Mouse (Mus musculus) heart, postnatal 0 days (tissue): ENCODE measurements around the gene Col4a2. TPM values are rescaled to one million over a fixed set of nuclear protein-coding genes. Genes with fewer than 3 reads are reported as not detected.

Source experiments
- ATAC-seq: fragments of 200-750 bp; cut with Nextera tagmentation; 2 replicates; pipeline ENCODE4 v1.8.0; 2017; ENCODE audit warnings: low read depth, moderate number of reproducible peaks, moderate library complexity; ENCODE audit not compliant: insufficient read depth
- DNase-seq: peaks from one replicate; pipeline ENCODE4 v3.0.0-alpha.2; 2016; ENCODE audit warnings: low spot score
- H3K27ac ChIP-seq: fragments of 300-500 bp; sonication (generic); 2 replicates; pipeline ENCODE4 v1.5.1; 2014; ENCODE audit warnings: low read depth, mild to moderate bottlenecking
- H3K27me3 ChIP-seq: fragments of 300-500 bp; sonication (generic); 2 replicates; pipeline ENCODE4 v1.6.1; 2014; ENCODE audit warnings: low read length, mixed read lengths; ENCODE audit not compliant: control insufficient read depth, insufficient read depth
- H3K36me3 ChIP-seq: fragments of 300-500 bp; sonication (generic); replicated peaks from 2 replicates; pipeline ENCODE4 v1.6.1; 2014; ENCODE audit warnings: low read length, mixed read lengths; ENCODE audit not compliant: control insufficient read depth, insufficient read depth
- H3K4me1 ChIP-seq: fragments of 300-500 bp; sonication (generic); 2 replicates; pipeline ENCODE4 v1.6.1; 2014; ENCODE audit warnings: antibody characterized with exemption; ENCODE audit not compliant: control insufficient read depth, insufficient read depth
- H3K4me2 ChIP-seq: fragments of 300-500 bp; sonication (generic); 2 replicates; pipeline ENCODE4 v1.6.1; 2014; ENCODE audit warnings: low read depth, mild to moderate bottlenecking, low read length, moderate library complexity
- H3K4me3 ChIP-seq: fragments of 300-500 bp; sonication (generic); 2 replicates; pipeline ENCODE4 v1.5.1; 2014; ENCODE audit warnings: low read depth, low read length
- H3K9ac ChIP-seq: fragments of 300-500 bp; sonication (generic); replicated peaks from 2 replicates; pipeline ENCODE4 v1.6.1; 2014; ENCODE audit warnings: low read depth, low read length, mixed read lengths
- H3K9me3 ChIP-seq: fragments of 300-500 bp; sonication (generic); replicated peaks from 2 replicates; pipeline ENCODE4 v1.6.1; 2016; ENCODE audit warnings: low read length; ENCODE audit not compliant: control insufficient read depth
- CTCF ChIP-seq: IDR thresholded peaks from 2 replicates; pipeline ENCODE4 v1.5.1; 2016; ENCODE audit warnings: antibody characterized with exemption, control low read depth, low read depth
- EP300 ChIP-seq: IDR thresholded peaks from 2 replicates; pipeline ENCODE4 v1.6.1; 2016; ENCODE audit warnings: antibody characterized with exemption, low read depth
- WGBS: fragments of 180-500 bp; shearing (Covaris S2); extraction: QIAGEN DNeasy Blood & Tissue Kit; methylation state at CpG from one replicate; pipeline ENCODE4 v1.1.7; 2014; 5-methylcytosine and 5-hydroxymethylcytosine counted together
- polyA plus RNA-seq: library from polyadenylated mRNA; unstranded; fragments of >200 nt; fragmentation: Nextera tagmentation; extraction: Ambion mirVana; gene quantifications from 2 replicates; pipeline ENCODE4 v1.2.1, GENCODE M21; 2015
- total RNA-seq: library from RNA; depleted of rRNA; stranded (reverse); fragments of >200 nt; gene quantifications from 2 replicates; pipeline ENCODE4 v1.2.3, GENCODE M21; 2014; ENCODE audit warnings: low replicate concordance

The Col4a2 gene
- total and polyA plus RNA-seq, 2 experiments from 2014 or later, result 98.5 to 315 TPM

- H3K9ac ChIP-seq, result peak overlapping the region; percentile 38; the same call in 1 of the 2 replicates
- H3K4me1 ChIP-seq, result peaks cover 70% of the 10 kb centered on the region
- TF ChIP-seq EP300 (no peak), CTCF (no peak)
- WGBS, result 72% methylated on average over 10 of the region's 10 CpGs
- H3K36me3 ChIP-seq, result peaks cover 15% of the 10 kb centered on the region; the same call in 1 of the 2 replicates
- H3K4me2 ChIP-seq, result peak overlapping the region; percentile 27; the same call in 1 of the 2 replicates
- no peak for ATAC-seq
- no peak overlapping the region for H3K4me3 ChIP-seq
- peak overlapping the region; percentile 89 for H3K27ac ChIP-seq
- H3K27me3 ChIP-seq, result no peaks in the 10 kb centered on the region
- no peak for DNase-seq
- H3K9me3 ChIP-seq, result no peaks in the 10 kb centered on the region
Observed at GRCm38 (mm10) chr8:11296282-11296943, 16.2 kb upstream of the Col4a2 start.

GRCm38 (mm10) chr8:11297141-11297838 lies 15.3 kb upstream of the Col4a2 start:
- DNase-seq (peak; percentile 67), ATAC-seq (peak; percentile 79)
- H3K4me3 ChIP-seq, result no peak overlapping the region
- peak overlapping the region; percentile 89 for H3K27ac ChIP-seq
- no peaks in the 10 kb centered on the region for H3K27me3 ChIP-seq
- H3K9ac ChIP-seq, result peak overlapping the region; percentile 38; the same call in 1 of the 2 replicates
- H3K4me2 ChIP-seq, result peak overlapping the region; percentile 27; the same call in 1 of the 2 replicates
- TF ChIP-seq CTCF (no peak), EP300 (peak; percentile 91)
- peaks cover 70% of the 10 kb centered on the region for H3K4me1 ChIP-seq
- no peaks in the 10 kb centered on the region for H3K9me3 ChIP-seq
- H3K36me3 ChIP-seq, result peaks cover 18% of the 10 kb centered on the region; the same call in 1 of the 2 replicates
- WGBS, result 24% methylated on average over 8 of the region's 8 CpGs

- Histone ChIP-seq H3K9ac (0 out of 2 replicates have a peak overlapping the region, but pooled peaks have one; percentile 20), H3K4me2 (no peak overlapping the region)
- no peak for ATAC-seq
Observed at GRCm38 (mm10) chr8:11298531-11299316, 13.9 kb upstream of the Col4a2 start.

GRCm38 (mm10) chr8:11299317-11299602 lies 13.3 kb upstream of the Col4a2 start:
- DNase-seq (no peak), ATAC-seq (no peak)
- Histone ChIP-seq H3K4me1 (peaks cover 68% of the 10 kb centered on the region), H3K9ac (no peak overlapping the region), H3K27ac (peak overlapping the region; percentile 89), H3K36me3 (peaks cover 15% of the 10 kb centered on the region), H3K9me3 (no peaks in the 10 kb centered on the region), H3K27me3 (no peaks in the 10 kb centered on the region), H3K4me2 (no peak overlapping the region), H3K4me3 (no peak overlapping the region)
- WGBS, result 62% methylated on average over 3 of the region's 3 CpGs
- TF ChIP-seq EP300 (no peak), CTCF (no peak)

More at GRCm38 (mm10) chr8:11298531-11299316, 13.9 kb upstream of the Col4a2 start:
- no peak for DNase-seq
- 37% methylated on average over 12 of the region's 12 CpGs for WGBS
- no peaks in the 10 kb centered on the region for H3K9me3 ChIP-seq
- TF ChIP-seq EP300 (no peak), CTCF (no peak)
- H3K36me3 ChIP-seq, result peaks cover 15% of the 10 kb centered on the region
- peaks cover 73% of the 10 kb centered on the region for H3K4me1 ChIP-seq
- H3K4me3 ChIP-seq, result no peak overlapping the region
- H3K27me3 ChIP-seq, result no peaks in the 10 kb centered on the region
- peak overlapping the region; percentile 89 for H3K27ac ChIP-seq

GRCm38 (mm10) chr8:11300436-11300835 lies 12.2 kb upstream of the Col4a2 start:
- no peak overlapping the region for H3K9ac ChIP-seq
- H3K4me1 ChIP-seq, result peaks cover 59% of the 10 kb centered on the region
- no peak overlapping the region for H3K4me2 ChIP-seq
- DNase-seq (no peak), ATAC-seq (no peak)
- TF ChIP-seq CTCF, result no peak
- TF ChIP-seq EP300, result no peak
- H3K27ac ChIP-seq, result peak overlapping the region; percentile 89; the same call in 1 of the 2 replicates
- WGBS, result 60% methylated on average over 8 of the region's 8 CpGs
- peaks cover 16% of the 10 kb centered on the region; the same call in 1 of the 2 replicates for H3K36me3 ChIP-seq
- no peaks in the 10 kb centered on the region for H3K9me3 ChIP-seq
- no peaks in the 10 kb centered on the region for H3K27me3 ChIP-seq
- H3K4me3 ChIP-seq, result no peak overlapping the region
